Mouse (Mus musculus) heart, postnatal 4 days (tissue): ENCODE measurements around the gene Nbeal1. TPM values are rescaled to one million over a fixed set of nuclear protein-coding genes. Genes with fewer than 3 reads are reported as not detected.
A peak's percentile ranks its signal among the peaks of the same experiment; 100 is the strongest.
"Not testable (repeated sequence)": the region's sequence is repeated elsewhere in the genome, so short reads cannot be mapped to it uniquely, and the experiment has no call there.

Experiments
- DNase-seq: peaks from one replicate; pipeline ENCODE4 v3.0.0; 2021
- total RNA-seq, 2 experiments: library from RNA; stranded (reverse); gene quantifications; 2 replicates each; pipeline ENCODE4 v1.2.3; 2021

Nbeal1 gene
- total RNA-seq, result 10 to 100 TPM; 39.4 to 43.8 TPM

DNA sequence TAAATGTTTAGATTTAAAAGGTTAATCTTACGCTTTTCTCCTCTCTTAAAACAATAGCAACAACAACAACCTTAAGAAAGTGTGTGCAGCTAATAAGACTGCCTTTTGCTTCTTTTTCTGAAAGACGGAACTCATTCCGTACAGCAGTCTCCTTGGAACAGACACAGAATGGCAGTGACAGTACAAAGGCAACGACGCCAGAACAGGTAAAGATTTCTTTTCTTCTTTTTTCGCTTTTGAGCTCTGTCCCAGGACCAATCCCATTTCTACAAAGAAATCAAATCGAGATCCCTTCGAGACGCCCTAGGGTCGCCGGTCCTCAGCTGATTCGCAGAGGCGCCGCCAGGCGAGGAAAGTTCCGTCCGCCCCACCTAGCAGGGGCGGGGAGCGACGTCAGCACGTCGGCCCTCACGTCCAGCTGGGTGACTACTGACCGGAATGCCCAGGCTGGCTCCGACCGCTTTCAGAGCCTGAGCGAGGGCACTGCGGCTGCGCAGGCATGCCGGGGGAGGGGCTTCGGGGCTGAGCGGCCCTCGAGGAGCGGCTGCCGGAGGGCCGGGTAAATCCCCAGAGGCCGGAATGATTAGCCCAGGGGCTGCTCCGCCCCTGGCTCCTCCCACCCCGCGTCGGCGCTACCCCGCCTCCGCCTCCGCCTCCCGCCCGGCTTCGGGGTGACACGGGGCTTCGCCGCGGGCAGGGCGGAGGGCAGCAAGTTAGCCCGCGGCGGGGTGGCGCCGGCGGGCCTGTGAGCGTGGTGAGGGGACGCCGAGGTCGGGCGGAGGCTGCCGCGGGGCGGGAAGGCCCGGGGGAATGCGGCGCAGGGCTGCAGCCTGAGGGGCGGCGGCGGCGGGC lies at the start of gene Nbeal1:
Gene Nbeal1, plus strand, starts transcription at position 668 of the 852 bp plus-strand sequence.
- peak; percentile 100 for DNase-seq

DNA sequence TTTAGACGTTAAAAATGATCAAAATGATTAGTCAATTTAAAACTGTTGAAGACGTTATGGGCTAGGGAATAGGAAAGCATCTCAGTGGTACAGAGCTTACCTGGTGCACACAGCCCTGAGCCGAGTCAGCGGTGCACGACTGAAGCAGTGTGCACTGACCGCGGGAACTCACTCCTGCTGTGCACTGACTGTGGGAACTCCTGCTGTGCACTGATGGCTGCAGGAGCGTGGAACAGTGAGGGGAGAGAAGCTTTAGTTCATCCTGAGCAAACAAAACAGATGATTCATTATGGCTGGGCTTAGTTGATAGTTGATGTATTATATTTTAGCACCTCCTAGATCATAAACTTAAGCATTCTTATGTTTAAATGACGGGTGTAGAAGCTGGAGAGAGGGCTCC lies 43.1 kb upstream of the Nbeal1 start:
- DNase-seq, result no peak

DNA sequence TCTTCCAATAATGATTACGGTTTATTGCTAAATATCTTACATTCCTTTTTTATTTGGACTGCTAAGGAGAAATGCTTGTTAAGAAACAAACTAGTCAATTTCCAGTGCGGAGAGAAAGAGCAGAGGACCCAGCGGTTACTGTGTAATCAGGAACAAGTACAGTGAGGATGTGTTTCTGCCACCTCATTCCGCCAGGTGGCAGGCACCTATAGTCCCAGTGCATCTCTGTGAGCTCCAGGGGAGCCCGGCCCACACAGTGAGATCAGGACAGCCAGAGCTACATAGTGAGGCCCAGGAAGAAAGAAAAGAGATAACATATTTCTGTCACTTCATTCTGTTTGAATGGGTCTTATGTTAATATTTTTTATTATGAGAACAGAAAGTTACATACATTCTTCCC lies 27.7 kb upstream of the Nbeal1 start:
- DNase-seq, result no peak

DNA sequence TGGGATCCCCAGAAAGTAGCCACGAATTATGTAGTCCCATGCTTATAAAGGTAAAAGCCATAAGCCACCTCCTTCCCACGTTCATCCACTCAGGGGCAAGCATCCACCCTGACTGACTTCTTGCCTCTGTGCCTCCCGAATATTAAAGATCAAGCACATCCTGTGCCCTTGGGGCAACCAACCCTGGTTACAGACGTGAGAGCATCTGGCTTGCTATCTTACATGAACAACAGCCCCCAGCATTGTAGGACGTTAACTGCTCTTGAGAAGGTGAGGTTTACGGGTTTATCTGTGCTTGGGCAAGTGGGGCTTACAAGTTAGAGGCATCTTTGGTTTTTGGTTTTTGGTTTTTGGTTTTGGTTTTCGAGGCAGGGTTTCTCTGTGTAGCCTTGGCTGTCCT lies 23.7 kb upstream of the Nbeal1 start:
- no peak for DNase-seq

DNA sequence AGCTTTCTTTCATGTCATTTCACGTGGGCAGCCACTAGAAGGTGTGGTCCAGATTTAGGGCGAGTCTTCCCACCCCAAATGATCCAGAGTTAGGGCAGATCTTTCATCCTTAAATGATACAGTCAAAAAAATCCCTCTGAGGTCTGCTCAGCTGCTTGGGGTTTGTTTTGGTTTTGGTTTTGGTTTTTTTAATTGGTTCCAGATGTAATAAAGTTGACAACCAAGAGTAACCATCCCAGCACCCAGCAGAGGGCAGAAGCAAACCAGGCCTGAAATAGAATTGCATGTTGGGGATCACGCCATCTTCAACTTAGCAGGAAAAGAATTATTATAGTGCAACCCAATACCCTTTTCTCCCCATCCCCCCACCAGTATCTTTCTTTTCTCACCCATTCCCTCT lies 22.0 kb upstream of the Nbeal1 start:
- peak; percentile 69 for DNase-seq

DNA sequence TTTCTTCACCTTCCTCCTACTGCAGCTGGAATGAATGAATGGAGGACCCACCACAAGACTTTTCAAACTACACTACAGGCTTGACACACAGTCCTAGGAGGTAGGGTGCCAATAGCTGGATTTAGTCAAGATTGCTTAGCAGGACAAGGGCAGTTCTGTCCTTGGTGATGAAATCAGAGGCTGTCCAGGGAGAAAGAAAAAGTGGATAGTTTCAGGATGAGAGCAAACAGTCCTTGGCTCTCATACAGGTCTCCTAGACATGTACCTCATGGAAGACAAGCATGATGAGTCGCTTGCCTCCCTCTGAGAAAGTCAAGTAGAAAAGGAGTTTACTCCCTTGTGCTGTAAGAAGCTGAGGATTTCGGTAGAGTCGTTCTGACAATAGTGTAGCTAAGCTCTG lies 16.7 kb upstream of the Nbeal1 start:
- no peak for DNase-seq

DNA sequence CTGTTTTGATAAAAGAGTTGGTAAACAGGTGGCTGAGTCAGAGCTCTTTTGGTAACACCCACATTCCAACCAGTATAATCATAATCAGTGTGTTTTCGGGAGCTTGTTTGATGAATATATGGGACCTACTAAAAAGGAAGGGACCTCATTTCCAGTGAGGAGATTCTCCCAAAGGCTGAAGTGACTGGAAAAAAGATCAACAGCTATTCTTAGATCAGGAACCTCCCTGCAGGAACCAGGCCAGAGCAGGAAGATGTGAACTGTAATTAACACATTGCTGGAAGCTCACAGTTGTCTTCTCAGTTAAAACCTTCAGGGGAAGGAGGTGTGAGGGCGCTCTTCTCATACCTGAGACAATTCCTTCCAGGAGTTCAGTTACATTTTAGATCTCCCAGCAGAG lies 10.8 kb upstream of the Nbeal1 start:
- DNase-seq, result peak; percentile 30

DNA sequence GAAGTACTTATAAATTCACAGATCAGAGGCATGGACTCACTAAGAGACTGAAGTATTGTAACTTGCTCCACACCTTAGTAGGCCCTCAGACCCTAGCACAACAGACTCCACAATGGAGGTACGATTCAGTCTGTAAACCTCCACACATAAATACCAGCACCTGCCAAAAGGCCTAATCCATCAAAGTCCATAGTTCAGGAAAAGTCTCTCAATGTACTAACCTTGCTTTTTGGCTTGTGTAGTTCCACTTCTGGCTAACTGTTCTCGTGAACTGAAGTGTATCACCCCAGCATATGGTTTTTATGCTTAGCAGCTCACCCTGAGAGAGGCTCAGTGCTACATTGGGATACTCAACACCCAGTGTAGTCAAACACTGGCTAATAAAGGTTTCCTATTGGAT lies 10.1 kb upstream of the Nbeal1 start:
- no peak for DNase-seq

DNA sequence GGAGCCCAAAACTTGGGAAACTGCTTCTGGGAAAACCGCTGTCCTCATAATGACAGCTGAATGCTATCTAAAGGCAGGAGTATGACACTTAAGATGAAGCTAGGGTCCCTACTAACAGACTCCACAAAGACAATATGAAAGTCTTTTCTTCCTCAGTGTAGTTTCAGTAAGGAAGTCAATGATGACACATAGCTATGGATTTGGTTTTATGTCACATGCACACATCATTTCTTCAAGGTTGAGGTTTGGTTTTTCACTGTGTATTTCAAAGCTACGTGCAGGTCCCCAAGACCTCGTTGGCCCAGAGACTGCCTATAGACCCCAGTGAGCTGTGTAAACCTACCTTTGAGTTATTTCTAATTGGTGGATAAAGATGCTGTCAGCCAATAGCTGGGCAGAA lies 7.3 kb upstream of the Nbeal1 start:
- no peak for DNase-seq

DNA sequence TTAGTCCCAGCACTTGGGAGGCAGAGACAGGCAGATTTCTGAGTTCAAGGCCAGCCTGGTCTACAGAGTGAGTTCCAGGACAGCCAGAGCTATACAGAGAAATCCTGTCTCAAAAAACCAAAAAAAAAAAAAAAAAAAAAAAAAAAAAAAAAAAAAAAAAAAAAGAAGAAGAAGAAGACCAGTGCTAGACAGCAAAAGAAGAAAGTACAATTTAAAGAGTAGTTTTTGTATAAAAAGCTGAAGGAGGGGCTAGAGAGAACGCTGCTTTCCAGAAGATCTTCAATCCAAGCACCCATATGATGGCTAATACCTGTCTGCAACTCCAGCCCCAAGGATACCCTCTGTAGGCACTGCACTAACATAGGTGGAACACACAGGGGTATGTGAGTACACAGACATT lies 2.6 kb upstream of the Nbeal1 start:
- DNase-seq, result not testable (repeated sequence)

DNA sequence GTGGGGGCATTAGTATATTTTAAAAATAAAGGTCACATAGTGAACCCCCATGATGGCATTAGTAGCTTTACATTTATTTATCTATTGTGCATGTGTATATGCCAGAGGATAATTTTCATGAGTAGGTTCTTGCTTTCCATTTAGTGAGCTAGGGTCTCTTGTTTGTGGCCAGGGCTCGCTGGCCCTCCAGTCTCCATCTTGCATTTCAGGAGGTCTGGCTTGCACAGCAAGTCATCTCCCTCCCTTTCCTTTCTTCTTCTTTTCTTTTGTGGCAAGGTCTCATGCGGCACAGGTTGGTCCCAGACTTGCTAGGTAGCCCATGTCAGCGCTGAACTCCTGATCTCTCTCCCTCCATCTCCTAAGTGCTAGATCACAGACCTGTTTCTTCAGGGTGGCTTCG lies 1.0 kb upstream of the Nbeal1 start:
- no peak for DNase-seq

DNA sequence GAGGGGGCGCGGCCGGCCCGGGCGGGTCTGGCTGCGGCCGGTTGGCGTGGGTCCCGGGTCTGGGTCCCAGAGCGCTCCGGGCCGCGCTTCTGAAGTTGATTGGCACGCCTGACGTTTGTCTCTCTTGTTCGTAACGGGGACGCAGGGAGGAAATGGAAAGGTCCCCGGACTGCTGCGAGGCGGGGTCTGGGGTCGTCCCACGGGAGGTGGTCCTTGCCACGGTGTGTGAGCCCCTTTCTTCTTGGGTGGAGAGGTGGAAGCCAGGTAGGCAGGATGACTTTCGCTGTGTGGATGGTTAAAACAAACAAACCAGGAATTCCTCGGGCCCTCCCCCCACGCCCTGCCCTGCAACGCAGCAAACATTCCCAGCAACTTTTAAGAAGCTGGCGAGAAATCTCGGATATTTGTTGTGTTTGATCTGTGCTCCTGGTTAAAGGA lies 404 bp downstream of the Nbeal1 start:
- DNase-seq, result peak; percentile 84

DNA sequence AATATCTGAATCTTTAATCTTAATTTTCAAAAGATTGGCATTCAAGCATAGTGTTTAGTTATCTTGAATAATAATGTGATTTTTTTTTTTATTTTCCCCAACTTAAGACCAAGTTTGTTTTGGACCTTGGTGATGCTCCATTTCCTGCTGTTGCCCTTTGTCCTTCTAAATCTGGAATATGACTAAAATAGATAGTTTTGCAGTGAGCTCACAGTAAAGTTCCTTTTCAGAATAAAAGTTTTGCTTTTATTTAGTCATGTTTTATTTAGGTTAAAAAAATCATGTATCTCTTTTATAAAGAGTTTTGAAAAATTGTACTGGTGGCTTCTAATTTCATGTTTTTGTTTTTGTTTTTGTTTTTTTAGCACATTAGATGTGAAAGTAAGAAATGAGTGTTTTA lies 8.1 kb downstream of the Nbeal1 start:
- no peak for DNase-seq

DNA sequence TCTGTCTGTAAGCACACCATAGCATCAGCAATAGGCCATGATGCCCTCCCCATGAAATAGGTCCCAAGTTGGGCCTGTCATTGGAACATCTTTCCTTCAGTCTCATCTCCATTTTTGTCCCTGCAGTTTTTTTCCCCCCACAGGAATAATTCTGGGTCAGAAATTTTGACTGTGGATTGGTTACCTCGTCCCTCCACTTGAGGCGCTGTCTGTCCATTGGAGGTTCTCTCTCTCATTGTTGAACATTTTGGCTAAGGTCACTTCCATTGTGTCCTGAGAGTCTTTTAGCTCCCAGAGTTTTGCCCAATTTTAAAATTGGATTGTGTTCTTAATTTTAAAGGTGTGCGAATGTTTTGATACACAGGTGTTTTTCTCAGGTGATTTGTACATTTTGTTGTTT lies 16.4 kb downstream of the Nbeal1 start:
- DNase-seq, result no peak

DNA sequence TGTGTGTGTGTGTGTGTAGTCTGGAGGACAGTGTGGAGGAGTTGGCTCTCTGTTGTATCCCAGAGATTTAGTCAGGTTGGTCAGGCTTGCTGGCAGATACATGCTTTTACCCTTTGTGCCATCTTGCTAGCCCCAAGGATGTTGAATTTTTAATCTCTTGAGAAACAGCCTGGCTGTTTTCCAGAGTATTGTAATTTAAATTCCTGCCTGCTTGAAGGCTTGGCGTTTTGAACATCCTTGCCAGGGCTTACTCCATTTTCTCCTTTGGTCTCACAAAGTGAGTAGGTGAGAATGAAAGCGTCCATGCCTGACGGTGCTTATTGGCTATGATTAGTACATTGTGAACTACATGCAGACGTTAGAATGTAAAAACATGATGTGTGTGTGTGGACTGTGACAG lies 18.6 kb downstream of the Nbeal1 start:
- no peak for DNase-seq

DNA sequence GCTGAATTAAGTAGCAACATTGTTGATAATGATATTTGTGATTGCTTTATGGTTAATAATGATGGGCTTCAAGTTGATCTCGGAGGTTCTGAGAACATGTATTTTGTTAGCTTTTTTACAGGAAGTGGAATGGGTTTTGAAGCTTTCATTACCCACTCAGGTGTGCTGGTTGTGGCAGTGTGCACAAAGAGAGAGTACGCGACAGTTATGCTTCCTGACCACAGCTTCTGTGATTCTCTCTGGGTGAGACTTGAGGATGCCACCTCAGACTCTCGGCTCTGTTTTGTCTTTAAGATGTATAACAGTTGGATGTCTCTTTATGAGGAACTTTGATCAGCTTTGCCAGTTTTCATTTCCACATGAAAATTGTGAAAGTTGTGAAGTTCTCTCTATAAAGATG lies 55.9 kb downstream of the Nbeal1 start:
- no peak for DNase-seq

DNA sequence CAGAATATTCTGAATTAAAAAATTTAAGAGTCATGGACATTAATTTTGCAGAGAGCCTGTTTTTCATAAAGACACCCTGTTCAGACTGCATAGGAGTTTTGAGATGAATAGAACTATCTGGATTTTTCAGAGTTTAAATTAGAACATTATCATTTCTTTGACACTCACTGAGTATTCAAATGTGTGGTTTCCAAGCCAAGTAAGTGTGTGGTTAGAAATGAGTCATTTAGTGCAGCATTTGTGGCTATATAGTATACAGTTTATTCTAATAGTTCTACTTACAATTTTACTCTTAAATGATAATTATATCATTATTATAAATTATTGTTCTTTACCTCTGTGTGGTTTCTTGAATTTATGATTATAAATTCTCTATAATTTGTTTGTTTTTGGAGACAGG lies 60.0 kb downstream of the Nbeal1 start:
- no peak for DNase-seq

DNA sequence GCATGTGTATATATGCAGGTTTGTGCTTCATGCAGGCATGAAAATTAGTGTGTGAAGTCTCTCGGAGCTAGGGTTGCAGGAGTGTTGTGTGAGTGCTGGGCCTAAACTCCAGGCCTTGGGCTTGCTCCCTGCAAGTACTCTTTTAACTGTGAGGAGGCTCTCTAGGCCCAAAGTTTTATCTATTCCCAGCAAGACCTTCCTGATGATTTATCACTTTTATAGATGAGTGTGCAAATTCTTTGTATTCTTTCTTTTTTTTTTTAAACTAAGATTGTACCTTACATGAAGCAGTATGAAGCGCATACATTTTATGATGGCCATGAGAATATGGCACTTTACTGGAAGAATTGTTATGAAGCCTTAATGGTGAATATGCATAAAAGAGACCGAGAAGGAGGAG lies 87.7 kb downstream of the Nbeal1 start:
- DNase-seq, result no peak

DNA sequence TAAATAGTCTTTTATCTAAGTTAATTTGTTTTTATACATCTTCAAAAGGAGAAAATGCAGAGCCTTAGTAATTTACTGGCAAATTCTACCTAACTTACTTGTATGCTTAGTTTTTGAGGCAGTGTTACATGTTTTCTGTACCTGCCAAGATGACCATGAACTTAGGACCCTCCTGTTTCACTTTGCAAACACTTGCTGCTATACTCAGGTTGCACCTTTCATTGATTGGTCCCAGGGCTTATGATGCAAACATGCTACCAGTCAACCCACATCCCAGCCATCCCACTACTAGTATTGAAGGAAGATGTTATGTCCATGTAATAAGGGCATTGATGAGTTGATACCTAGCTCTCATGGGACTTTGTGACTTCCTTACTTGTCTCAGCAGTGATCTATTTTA lies 88.9 kb downstream of the Nbeal1 start:
- no peak for DNase-seq

DNA sequence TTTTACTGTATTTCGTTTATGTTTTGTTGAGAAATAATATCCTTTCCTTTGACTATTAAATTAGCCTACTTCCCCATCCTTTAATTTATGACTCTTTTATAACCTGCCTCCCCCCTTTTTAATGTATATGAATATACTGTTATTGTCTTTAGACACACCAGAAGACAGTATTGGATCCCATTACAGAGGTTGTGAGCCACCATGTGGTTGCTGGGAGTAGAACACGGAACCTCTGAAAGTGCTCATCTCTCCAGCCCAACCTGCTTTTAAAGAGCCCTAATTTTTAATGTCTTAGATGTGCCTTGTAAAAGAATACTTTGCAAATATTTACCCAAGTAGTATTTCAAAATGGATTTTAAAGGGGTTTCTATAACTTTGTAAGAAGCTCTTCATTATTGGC lies 92.1 kb downstream of the Nbeal1 start:
- DNase-seq, result peak; percentile 35

DNA sequence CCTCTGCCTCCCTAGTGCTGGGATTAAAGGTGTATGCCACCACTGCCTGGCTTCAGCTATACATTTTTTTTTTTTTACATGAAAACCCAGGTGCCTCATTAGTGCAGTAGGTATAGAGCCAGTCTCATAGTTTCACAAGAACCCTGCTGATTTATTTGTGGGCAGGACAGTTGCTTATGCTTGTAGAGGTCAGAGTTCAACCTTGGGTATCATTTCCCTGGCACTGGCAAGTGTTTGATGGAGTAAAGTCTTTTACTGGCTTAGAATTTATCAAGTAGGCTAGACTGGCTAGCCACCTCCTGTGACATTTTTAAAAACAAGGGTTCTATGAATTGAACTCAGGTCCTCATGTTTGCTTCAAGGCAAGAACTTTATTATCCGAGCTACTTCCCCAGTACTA lies 113.5 kb downstream of the Nbeal1 start:
- DNase-seq, result no peak

DNA sequence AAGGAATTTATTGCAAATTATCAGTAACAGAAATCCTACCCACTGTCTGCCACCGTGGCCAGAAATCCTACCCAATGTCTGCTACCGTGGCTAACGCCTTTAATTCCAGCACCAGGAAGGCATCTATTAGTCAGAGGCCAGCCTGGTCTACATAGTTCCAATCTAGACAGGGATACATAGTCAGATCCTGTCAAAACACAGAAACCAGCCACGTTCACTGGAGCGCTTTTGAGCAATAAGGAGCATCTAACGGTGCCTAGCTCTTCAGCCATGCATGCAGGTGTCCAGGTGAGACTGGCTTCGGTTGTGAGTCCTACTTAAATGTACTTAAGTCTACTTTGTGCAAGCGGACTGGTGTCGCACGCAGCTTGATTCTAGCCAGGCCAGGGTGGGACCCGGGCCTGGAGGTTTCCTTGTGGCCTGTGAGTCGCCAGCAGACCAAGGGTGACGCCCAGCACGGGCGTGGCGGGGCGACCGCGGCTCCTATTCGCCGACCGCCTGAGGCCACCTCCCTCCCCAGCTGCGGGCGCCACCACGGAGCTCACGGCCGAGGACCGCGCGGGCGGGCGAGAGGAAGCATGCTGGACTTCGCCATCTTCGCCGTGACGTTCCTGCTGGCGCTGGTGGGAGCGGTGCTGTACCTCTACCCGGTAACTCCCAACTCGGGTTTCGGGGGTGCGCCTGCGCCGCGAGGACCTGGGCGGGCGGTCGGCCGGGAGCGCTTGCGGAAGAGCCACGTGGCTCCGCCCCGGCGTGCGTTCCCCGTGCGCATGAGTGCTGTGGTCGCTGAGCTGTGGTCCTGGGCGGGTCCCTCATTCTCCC lies 162.6 kb downstream of the Nbeal1 start, which contains the start of gene Cyp20a1:
Gene Cyp20a1, plus strand, starts transcription at position 516 of the 822 bp plus-strand sequence.
- peak; percentile 89 for DNase-seq

DNA sequence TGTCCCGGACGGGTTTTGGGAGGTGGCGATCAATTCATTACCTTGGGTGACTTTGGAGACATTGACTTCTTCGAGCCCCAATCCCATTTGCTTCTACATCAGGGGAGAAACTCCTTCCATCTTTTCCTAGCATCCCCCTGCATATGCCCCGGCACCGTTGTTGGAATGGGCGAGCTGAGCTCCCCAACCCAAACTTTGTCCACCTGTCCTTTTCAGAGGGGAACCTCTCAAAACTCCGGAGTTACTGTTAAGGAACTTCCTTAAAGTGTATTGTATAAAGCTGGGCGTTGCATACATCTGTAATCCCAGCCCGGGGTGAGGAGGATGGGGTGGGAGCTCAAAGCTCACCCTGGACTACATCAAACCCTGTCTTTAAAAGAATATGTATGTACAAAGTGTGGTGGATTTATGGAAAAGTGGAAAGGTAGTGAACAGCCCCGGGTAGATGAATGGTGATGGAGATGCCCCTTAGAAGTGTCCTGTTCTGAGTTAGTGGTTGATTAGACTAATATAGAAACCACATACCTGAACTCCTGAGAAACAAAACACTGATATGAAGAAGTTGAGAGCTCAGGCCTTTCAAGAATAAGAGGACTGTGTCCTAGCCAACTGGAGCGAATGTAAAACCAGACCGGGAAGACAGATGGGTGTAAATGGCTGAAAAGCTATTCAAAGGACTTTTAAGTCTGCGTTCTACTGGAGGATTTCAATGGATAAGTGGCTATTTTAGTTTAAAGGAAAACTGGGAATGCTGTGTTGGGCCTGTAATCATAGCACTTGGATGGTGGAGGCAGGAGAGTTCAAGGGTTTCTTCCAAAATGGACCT lies 163.4 kb downstream of the Nbeal1 start:
- DNase-seq, result no peak
